Mouse (Mus musculus) midbrain, embryonic 15.5 days (tissue): Measurements from ENCODE around the gene Arl15. TPM values are rescaled to one million over a fixed set of nuclear protein-coding genes. Genes with fewer than 3 reads are reported as not detected.

Experiments used
- ATAC-seq: fragments of 200-750 bp; cut with Nextera tagmentation; replicated peaks from 2 replicates; pipeline ENCODE4 v1.8.0; 2017; ENCODE audit warnings: moderate TSS enrichment
- H3K27ac ChIP-seq: fragments of 300-500 bp; sonication (generic); 2 replicates; pipeline ENCODE4 v1.5.1; 2015; ENCODE audit warnings: mild to moderate bottlenecking, inconsistent platforms
- H3K27me3 ChIP-seq: fragments of 300-500 bp; sonication (generic); replicated peaks from 2 replicates; pipeline ENCODE4 v1.6.1; 2015; ENCODE audit warnings: inconsistent platforms
- H3K36me3 ChIP-seq: fragments of 300-500 bp; sonication (generic); replicated peaks from 2 replicates; pipeline ENCODE4 v1.6.1; 2015; ENCODE audit warnings: inconsistent platforms
- H3K4me1 ChIP-seq: fragments of 300-500 bp; sonication (generic); 2 replicates; pipeline ENCODE4 v1.6.1; 2015; ENCODE audit warnings: inconsistent platforms
- H3K4me2 ChIP-seq: fragments of 300-500 bp; sonication (generic); 2 replicates; pipeline ENCODE4 v1.6.1; 2015; ENCODE audit warnings: inconsistent platforms, mild to moderate bottlenecking, moderate library complexity
- H3K4me3 ChIP-seq: fragments of 300-500 bp; sonication (generic); 2 replicates; pipeline ENCODE4 v1.5.1; 2015; ENCODE audit warnings: mild to moderate bottlenecking, inconsistent platforms
- H3K9ac ChIP-seq: fragments of 300-500 bp; sonication (generic); 2 replicates; pipeline ENCODE4 v1.6.1; 2015; ENCODE audit warnings: mild to moderate bottlenecking, inconsistent platforms
- H3K9me3 ChIP-seq: fragments of 300-500 bp; sonication (generic); 2 replicates; pipeline ENCODE4 v1.6.1; 2016; ENCODE audit warnings: inconsistent platforms
- WGBS: fragments of 180-500 bp; shearing (Covaris S2); methylation state at CpG from one replicate; pipeline ENCODE4 v1.1.7; 2015; ENCODE audit warnings: mixed read lengths; 5-methylcytosine and 5-hydroxymethylcytosine counted together
- polyA plus RNA-seq: library from polyadenylated mRNA; unstranded; fragments of >200 nt; fragmentation: Nextera tagmentation; extraction: Ambion mirVana; gene quantifications from 2 replicates; pipeline ENCODE4 v1.2.1, GENCODE M21; 2015

The Arl15 gene
- polyA plus RNA-seq, 1 experiment from 2014 or later, result 18.5 TPM

GRCm38 (mm10) chr13:113990247-113990646 lies 195.9 kb downstream of the Arl15 start:
- no peak overlapping the region for H3K4me3 ChIP-seq
- no peaks in the 10 kb centered on the region for H3K36me3 ChIP-seq
- H3K9ac ChIP-seq, result no peak overlapping the region
- H3K9me3 ChIP-seq, result no peaks in the 10 kb centered on the region
- no peak overlapping the region for H3K27ac ChIP-seq
- H3K4me2 ChIP-seq, result no peak overlapping the region
- WGBS, result 90% methylated on average over 3 of the region's 3 CpGs
- no peaks in the 10 kb centered on the region for H3K27me3 ChIP-seq
- H3K4me1 ChIP-seq, result no peaks in the 10 kb centered on the region
- ATAC-seq, result no peak

GRCm38 (mm10) chr13:113990701-113991100 lies 196.4 kb downstream of the Arl15 start:
- Histone ChIP-seq H3K36me3 (no peaks in the 10 kb centered on the region), H3K9ac (no peak overlapping the region), H3K27me3 (no peaks in the 10 kb centered on the region), H3K4me3 (no peak overlapping the region), H3K27ac (no peak overlapping the region), H3K4me1 (no peaks in the 10 kb centered on the region), H3K4me2 (no peak overlapping the region), H3K9me3 (no peaks in the 10 kb centered on the region)
- ATAC-seq, result no peak
- 69% methylated on average over 10 of the region's 10 CpGs for WGBS

GRCm38 (mm10) chr13:113993066-113993465 lies 198.8 kb downstream of the Arl15 start:
- 92% methylated on average over 2 of the region's 2 CpGs for WGBS
- ATAC-seq, result no peak

GRCm38 (mm10) chr13:113994586-113994985 lies 200.3 kb downstream of the Arl15 start:
- H3K27ac ChIP-seq, result no peak overlapping the region
- H3K4me3 ChIP-seq, result no peak overlapping the region
- H3K4me2 ChIP-seq, result no peak overlapping the region
- no peaks in the 10 kb centered on the region for H3K36me3 ChIP-seq
- WGBS, result 75% methylated on average over 6 of the region's 6 CpGs
- no peaks in the 10 kb centered on the region for H3K4me1 ChIP-seq
- H3K9me3 ChIP-seq, result no peaks in the 10 kb centered on the region
- no peaks in the 10 kb centered on the region for H3K27me3 ChIP-seq
- no peak for ATAC-seq
- no peak overlapping the region for H3K9ac ChIP-seq

More at GRCm38 (mm10) chr13:113993066-113993465, 198.8 kb downstream of the Arl15 start:
- H3K9me3 ChIP-seq, result no peaks in the 10 kb centered on the region
- no peak overlapping the region for H3K9ac ChIP-seq
- no peak overlapping the region for H3K4me2 ChIP-seq
- no peaks in the 10 kb centered on the region for H3K27me3 ChIP-seq
- no peak overlapping the region for H3K27ac ChIP-seq
- no peak overlapping the region for H3K4me3 ChIP-seq
- no peaks in the 10 kb centered on the region for H3K36me3 ChIP-seq
- H3K4me1 ChIP-seq, result no peaks in the 10 kb centered on the region

GRCm38 (mm10) chr13:113995490-113996236 lies 201.4 kb downstream of the Arl15 start:
- no peak overlapping the region for H3K4me3 ChIP-seq
- H3K9me3 ChIP-seq, result no peaks in the 10 kb centered on the region
- no peak overlapping the region for H3K27ac ChIP-seq
- H3K36me3 ChIP-seq, result no peaks in the 10 kb centered on the region
- no peaks in the 10 kb centered on the region for H3K4me1 ChIP-seq
- H3K4me2 ChIP-seq, result no peak overlapping the region
- ATAC-seq, result no peak
- 44% methylated on average over 9 of the region's 9 CpGs for WGBS
- no peaks in the 10 kb centered on the region for H3K27me3 ChIP-seq
- no peak overlapping the region for H3K9ac ChIP-seq

GRCm38 (mm10) chr13:113998811-113999210 lies 204.5 kb downstream of the Arl15 start:
- 89% methylated on average over 12 of the region's 12 CpGs for WGBS
- H3K9me3 ChIP-seq, result no peaks in the 10 kb centered on the region

GRCm38 (mm10) chr13:114003463-114003862 lies 209.2 kb downstream of the Arl15 start:
- H3K4me3 ChIP-seq, result no peak overlapping the region
- H3K9me3 ChIP-seq, result no peaks in the 10 kb centered on the region
- WGBS, result 94% methylated on average over 10 of the region's 10 CpGs
- H3K9ac ChIP-seq, result no peak overlapping the region
- H3K4me1 ChIP-seq, result no peaks in the 10 kb centered on the region
- no peak overlapping the region for H3K27ac ChIP-seq
- H3K36me3 ChIP-seq, result no peaks in the 10 kb centered on the region
- H3K4me2 ChIP-seq, result no peak overlapping the region
- no peaks in the 10 kb centered on the region for H3K27me3 ChIP-seq
- no peak for ATAC-seq

More at GRCm38 (mm10) chr13:113998811-113999210, 204.5 kb downstream of the Arl15 start:
- no peaks in the 10 kb centered on the region for H3K36me3 ChIP-seq
- H3K4me2 ChIP-seq, result no peak overlapping the region
- H3K4me1 ChIP-seq, result no peaks in the 10 kb centered on the region
- no peaks in the 10 kb centered on the region for H3K27me3 ChIP-seq
- H3K27ac ChIP-seq, result no peak overlapping the region
- no peak overlapping the region for H3K9ac ChIP-seq
- ATAC-seq, result no peak
- no peak overlapping the region for H3K4me3 ChIP-seq

- Histone ChIP-seq H3K4me1 (no peaks in the 10 kb centered on the region), H3K4me2 (no peak overlapping the region), H3K9me3 (no peaks in the 10 kb centered on the region), H3K9ac (no peak overlapping the region), H3K36me3 (no peaks in the 10 kb centered on the region), H3K4me3 (no peak overlapping the region), H3K27me3 (no peaks in the 10 kb centered on the region), H3K27ac (no peak overlapping the region)
- ATAC-seq, result no peak
- 75% methylated on average over 6 of the region's 6 CpGs for WGBS
These were observed 209.9 kb downstream of the Arl15 start for GRCm38 (mm10) chr13:114004191-114004590.

- H3K9me3 ChIP-seq, result no peaks in the 10 kb centered on the region
- no peak for ATAC-seq
- WGBS, result 71% methylated on average over 9 of the region's 9 CpGs
- H3K4me1 ChIP-seq, result peaks cover 4% of the 10 kb centered on the region; the same call in 1 of the 2 replicates
- H3K4me2 ChIP-seq, result no peak overlapping the region
- H3K27me3 ChIP-seq, result no peaks in the 10 kb centered on the region
- no peak overlapping the region for H3K27ac ChIP-seq
- no peaks in the 10 kb centered on the region for H3K36me3 ChIP-seq
- H3K4me3 ChIP-seq, result no peak overlapping the region
- no peak overlapping the region for H3K9ac ChIP-seq
These were observed 215.5 kb downstream of the Arl15 start for GRCm38 (mm10) chr13:114009786-114010185.

GRCm38 (mm10) chr13:114010521-114010920 lies 216.2 kb downstream of the Arl15 start:
- Histone ChIP-seq H3K4me2 (no peak overlapping the region), H3K4me1 (peaks cover 4% of the 10 kb centered on the region; the same call in 1 of the 2 replicates), H3K27ac (no peak overlapping the region), H3K27me3 (no peaks in the 10 kb centered on the region), H3K36me3 (no peaks in the 10 kb centered on the region), H3K4me3 (no peak overlapping the region), H3K9me3 (no peaks in the 10 kb centered on the region), H3K9ac (no peak overlapping the region)
- 82% methylated on average over 9 of the region's 9 CpGs for WGBS
- peak; percentile 40; the same call in 1 of the 2 replicates for ATAC-seq

GRCm38 (mm10) chr13:114011019-114011418 lies 216.7 kb downstream of the Arl15 start:
- Histone ChIP-seq H3K9ac (no peak overlapping the region), H3K27ac (no peak overlapping the region), H3K27me3 (no peaks in the 10 kb centered on the region), H3K36me3 (no peaks in the 10 kb centered on the region), H3K4me1 (peaks cover 4% of the 10 kb centered on the region; the same call in 1 of the 2 replicates), H3K4me2 (no peak overlapping the region), H3K4me3 (no peak overlapping the region), H3K9me3 (no peaks in the 10 kb centered on the region)
- WGBS, result 40% methylated on average over 12 of the region's 12 CpGs
- peak; percentile 65 for ATAC-seq

GRCm38 (mm10) chr13:114017928-114018327 lies 223.6 kb downstream of the Arl15 start:
- no peaks in the 10 kb centered on the region for H3K36me3 ChIP-seq
- H3K9me3 ChIP-seq, result no peaks in the 10 kb centered on the region
- no peaks in the 10 kb centered on the region for H3K4me1 ChIP-seq
- no peaks in the 10 kb centered on the region for H3K27me3 ChIP-seq
- no peak overlapping the region for H3K4me2 ChIP-seq
- H3K27ac ChIP-seq, result no peak overlapping the region
- ATAC-seq, result peak; percentile 20; the same call in 1 of the 2 replicates
- no peak overlapping the region for H3K4me3 ChIP-seq
- WGBS, result 78% methylated on average over 8 of the region's 8 CpGs
- H3K9ac ChIP-seq, result no peak overlapping the region

- no peak overlapping the region for H3K9ac ChIP-seq
- 98% methylated on average over 7 of the region's 7 CpGs for WGBS
- H3K4me1 ChIP-seq, result no peaks in the 10 kb centered on the region
- no peak overlapping the region for H3K4me3 ChIP-seq
- H3K27ac ChIP-seq, result no peak overlapping the region
- H3K9me3 ChIP-seq, result no peaks in the 10 kb centered on the region
- no peaks in the 10 kb centered on the region for H3K27me3 ChIP-seq
- H3K36me3 ChIP-seq, result no peaks in the 10 kb centered on the region
- no peak overlapping the region for H3K4me2 ChIP-seq
- ATAC-seq, result no peak
These were observed 229.2 kb downstream of the Arl15 start for GRCm38 (mm10) chr13:114023541-114023940.
